Mouse (Mus musculus) urinary bladder, adult 18-20 months (tissue): ENCODE measurements around the gene Tanc1.

ENCODE experiments used
- DNase-seq, 2 experiments: peaks; one replicate each; pipeline ENCODE4 v3.0.0; 2022; ENCODE audit warnings: low spot score in 2 of 2, mixed read lengths in 2 of 2

Gene Tanc1

DNA sequence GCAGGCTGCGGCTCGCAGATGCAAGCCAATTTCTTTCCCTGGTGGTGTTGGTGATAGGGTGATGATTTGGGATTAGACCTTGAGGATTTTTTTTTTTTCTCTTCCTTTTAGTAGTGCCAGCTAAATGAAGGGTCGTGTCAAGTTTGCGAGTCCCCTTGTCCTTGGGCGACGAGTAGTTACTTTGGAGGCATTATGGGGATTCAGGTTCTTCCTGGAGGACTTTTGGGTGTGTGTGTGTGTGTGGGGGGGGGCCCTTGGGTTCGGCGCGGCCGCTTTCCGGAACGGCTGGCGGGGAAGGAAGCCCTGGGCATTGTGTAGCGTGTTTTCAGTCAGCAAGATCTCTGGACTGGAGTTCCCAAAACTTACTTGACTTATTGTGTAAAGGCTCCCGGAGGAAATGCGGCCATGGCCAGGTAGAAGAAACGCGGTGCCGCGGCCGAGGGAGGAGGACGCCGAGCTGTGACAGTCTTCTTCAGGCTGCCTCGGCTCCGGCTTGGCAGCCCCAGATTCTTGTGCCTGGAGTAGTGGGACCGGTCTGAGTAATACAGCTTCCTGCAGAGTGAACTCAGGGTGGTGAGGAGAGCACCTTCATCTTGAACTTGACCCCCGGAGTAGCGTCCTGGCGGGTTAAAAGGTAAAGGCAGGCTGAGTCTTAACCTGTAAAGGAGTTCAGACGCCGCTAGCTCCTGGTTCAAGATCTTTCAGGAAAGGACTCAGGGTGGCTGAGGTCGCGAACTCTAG, 1.1 kb downstream of the Tanc1 start:
- peak in 1 of 2 experiments; percentile 69 for DNase-seq

DNA sequence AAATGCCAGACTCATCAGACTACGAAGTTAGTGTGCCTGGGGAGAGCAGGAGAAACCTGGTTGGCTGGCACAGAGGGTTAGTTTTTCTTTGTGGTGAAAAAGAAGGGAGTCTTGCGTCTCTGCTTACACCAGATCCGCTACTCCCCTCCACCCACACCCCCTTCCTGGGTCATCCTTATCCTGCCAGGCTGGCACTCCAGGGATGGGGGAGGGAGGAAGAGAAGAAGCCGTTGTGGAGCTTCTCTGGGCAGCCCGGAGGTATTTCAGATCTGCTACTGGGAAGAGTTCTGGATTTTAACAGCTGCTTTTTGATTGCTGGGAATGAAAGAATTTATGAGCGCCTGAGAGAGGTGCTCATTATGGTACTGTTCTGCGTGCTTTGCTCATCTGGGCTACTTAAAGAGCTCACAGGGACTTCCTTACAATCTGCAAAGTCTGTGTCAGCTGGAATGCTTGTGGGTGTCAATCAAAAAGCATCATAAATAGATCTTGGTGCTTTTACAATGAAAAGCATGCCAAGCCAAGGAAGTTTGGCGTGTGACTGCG, 1.7 kb downstream of the Tanc1 start:
- peak in 1 of 2 experiments; percentile 18 for DNase-seq

DNA sequence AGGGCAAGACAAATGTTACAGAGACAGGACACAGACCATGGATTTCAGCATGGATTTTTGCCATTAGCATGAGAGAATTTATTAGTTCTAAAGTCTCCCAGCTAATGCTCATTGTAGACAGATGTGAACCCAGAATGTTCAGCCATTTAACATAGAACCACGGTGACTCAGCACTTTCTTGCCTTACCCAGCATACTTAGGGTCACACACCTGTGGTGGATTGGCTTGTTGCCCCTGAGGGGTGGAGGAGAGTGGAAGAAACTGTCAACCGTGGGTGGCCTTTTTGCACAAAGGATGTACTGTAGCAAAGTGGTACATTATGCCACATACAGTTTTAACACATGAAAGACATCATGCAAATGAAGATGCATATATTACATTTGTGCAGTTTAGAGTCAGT, 5.0 kb downstream of the Tanc1 start:
- DNase-seq: no peak

DNA sequence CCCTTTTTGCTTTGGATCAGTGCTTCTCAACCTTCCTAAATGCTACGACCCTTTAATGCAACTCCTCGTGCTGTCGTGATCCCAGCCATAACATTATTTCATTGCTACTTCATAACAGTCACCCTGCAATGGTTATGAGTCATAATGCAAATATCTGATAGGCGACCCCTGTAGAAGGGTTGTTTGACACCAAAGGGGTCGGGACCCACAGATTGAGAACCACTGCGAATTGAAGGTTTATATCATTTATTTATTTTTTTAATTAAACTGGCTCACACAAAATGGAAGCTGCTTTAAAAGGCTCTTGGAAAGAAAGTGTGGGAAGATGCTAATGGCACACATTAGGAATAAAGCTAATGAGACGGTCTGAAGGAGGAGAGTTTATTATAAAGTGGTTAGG, 7.2 kb downstream of the Tanc1 start:
- DNase-seq: no peak

DNA sequence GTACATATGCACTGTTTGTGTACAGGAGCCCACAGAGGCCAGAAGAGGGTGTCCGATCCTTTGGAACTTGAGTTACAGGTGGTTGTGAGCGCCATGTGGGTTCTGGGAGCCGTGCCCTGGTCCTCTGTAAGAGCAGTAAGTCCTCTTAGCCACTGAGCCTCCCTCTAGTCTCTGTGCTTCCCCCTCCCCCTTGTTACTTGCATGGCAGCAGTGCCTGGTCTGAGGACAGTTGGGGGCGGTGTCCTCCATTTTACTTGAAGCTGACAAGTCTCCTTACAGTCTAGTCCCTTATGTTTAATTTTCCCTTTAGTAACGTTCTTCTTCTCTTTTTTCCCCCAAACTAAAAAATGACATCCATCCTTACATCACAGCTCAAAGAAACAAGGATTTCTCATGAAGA, 8.8 kb downstream of the Tanc1 start:
- DNase-seq: no peak

DNA sequence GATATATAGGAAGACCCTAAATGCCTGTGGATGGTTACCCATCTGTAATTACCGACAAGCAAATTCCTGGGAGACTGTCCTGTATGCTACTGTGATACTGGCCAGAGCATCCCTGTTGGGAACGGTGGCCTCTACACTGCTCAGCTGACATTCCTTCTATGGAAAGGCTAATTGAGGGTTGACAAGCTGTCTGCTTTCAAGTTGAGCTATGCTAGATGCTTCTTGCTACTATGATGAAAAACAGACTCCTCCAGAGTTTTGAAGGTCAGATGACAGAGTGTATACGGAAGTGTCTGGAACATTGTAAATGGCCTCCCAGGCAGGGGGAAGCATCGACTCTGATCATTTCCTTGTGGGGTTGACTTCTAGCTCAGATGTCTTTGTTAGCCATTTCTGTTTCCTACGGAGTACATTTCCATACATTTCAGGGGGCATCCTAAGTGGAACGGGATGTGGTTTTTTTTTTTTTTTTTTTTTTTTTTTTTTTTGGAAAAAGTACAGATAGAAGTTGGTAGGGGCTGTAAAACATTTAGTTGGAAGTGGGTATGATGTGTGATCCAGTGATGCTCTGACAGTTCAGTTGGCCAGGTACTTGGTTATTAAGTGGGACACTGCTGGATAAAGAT, 10.8 kb downstream of the Tanc1 start:
- DNase-seq: no peak

DNA sequence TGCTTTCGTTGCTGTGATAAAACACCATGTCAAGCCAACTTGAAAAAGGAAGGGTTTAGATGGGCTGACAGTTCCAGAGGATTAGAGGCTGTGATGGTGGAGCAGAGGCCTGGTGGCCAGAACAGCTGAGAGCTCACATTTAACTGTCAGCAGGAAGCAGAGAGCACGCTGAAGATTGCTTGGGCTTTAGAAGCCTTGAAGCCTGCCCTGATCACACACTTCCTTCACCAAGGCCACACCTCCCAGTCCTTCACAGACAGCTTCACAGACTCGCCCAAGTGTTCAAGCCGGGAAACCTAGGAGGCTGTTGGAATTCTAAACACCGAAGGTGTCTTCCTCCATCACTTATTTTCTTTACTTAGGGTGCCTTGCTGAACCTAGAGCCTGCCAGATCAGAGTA, 12.0 kb downstream of the Tanc1 start:
- no peak for DNase-seq

DNA sequence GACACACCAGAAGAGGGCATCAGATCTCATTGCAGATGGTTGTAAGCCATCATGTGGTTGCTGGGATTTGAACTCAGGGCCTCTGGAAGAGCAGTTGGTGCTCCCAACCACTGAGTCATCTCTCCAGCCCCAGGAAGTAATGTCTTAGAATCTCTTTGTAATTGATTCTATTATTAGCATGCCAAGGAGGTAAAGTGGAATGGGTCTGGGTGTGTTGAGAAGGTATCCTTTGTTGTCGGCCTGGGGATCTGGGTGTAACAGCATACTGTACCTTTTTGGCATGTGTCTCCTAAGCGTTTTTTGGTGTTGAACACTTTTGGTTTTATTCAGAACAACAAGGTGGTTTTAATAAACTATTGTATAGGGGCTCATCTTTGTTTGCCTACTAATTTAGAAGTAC, 13.6 kb downstream of the Tanc1 start:
- no peak for DNase-seq

DNA sequence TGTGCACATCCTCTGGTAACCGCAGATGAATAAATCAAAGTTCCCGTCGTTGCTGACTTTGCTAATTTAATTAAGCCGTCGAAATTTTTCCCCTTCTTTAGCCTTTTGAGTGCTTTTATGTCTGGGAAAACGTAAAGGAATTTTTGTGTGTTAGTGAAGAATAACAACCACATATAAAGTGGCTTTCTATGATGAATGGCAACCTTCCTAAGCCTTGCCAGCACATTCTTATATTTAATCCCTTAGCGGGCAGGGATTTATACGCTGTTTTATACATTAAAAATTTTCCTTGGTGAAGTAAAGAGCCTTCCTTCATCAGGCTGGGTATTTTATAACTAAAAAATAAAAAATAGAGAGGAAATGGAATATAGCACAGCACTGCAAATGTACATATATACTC, 14.1 kb downstream of the Tanc1 start:
- DNase-seq: no peak

DNA sequence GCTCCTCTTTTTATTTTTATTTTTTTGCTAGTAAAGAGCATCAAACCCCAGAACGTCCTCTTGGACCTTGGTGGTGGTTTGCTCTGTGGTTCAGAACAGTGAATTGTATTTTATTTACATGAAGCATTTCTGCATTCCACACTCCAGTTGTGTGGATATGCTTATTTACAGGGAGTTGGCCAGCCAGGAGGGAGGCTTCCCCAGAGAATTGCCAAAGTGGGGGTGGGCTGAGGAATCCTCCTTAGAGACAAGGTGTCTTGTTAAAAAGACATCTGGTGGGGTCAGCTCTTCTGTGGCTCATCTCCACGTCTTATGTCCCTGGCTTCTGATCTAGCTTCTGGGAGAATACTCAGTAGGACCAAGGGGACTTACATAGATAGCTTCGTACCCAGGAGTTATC, 14.6 kb downstream of the Tanc1 start:
- no peak for DNase-seq

DNA sequence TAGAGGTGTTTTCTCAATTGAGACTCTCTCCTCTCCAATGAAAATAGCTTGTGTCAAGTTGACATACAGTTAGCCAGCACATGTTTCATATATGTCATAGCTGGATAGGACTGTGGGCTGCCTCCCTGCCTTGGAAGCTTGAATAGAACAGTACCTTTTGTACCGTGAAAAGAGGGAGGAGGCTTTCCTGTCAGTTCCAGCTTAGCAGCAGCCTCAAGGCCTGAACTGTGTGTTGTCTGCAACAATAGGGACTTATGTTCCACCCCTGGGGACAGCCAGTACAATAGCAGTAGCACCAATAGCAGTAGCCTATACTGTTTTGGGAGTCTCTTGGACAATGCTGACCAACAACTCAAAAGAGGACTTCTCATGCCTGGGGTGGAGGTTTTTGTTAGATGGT, 15.7 kb downstream of the Tanc1 start:
- no peak for DNase-seq

DNA sequence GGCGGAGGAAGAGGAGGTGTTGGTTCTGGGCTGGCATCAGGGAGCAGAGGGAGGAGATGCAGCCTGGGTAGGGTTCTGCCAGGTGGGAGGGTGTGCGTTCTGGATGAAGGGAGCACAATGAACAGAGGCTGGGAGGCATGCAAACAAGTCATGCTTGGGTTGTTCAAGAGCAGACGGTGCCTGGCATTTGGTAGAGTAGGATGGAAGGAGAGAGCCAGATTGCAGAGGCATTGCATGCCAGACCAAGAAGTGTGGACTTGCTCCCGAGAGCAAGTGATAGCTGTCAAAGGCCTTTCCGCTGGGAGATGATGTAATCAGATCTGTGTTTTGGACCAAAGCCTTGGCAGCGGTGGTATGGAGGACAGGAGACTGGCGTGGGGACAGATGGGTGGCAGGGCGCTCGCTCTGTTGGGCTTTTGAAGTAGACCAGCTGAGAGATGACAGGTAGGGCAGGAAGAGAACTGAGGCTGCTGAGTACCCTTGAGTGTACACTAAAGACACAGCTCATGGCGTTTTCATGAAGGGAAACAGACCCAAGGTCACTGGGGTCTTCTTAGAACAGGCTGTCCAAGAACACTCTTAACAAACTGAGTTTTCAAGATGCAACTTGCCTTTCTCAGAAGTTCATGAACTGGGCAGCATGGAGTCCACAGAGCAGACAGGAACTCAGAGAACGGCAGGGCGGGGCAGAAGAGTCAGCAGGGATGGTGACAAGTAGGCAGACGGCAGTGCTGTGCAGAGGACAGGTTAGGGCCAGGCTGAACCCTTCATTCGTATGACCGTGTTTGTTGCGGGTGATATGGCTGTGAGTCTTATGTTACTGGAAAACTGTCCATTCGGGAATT, 16.4 kb downstream of the Tanc1 start:
- no peak for DNase-seq

DNA sequence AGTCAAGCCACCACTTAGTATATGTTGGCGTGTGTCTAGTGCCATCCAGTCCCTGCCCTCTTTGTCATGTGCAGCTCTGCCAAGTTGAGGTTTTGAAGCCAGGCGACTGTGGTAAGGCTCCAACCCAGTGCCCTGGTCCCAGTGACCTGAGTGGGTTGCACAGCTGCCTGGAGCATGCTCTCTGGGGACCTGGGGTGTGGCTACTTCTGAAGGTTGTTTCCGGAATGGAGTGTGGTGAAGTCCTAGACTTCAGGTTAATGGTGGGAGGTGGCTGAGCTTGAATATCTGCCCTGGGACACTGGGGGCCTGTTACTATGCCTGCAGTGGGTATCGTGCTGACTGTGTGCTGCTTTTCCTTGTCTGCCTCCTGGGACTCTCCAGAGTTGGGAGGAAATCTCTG, 18.0 kb downstream of the Tanc1 start:
- DNase-seq: no peak

DNA sequence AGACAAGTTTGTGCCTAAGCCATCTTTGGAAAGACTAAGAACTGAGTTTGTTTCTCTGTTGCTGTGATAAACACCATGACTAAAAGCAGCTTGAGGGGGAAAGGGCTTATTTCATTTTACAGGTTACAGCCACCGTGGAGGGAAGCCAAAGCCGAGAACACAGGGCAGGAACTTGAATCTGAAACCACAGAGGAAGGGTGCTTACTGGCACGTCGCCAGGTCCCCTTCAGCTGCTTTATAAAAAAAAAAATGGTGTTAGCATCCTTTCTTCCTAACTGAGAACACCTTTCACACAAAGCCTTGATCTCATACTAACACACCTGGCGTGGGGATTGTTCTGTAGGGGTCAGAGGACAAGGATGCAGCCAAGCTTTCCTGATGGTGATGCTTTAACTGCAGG, 19.6 kb downstream of the Tanc1 start:
- DNase-seq: no peak

DNA sequence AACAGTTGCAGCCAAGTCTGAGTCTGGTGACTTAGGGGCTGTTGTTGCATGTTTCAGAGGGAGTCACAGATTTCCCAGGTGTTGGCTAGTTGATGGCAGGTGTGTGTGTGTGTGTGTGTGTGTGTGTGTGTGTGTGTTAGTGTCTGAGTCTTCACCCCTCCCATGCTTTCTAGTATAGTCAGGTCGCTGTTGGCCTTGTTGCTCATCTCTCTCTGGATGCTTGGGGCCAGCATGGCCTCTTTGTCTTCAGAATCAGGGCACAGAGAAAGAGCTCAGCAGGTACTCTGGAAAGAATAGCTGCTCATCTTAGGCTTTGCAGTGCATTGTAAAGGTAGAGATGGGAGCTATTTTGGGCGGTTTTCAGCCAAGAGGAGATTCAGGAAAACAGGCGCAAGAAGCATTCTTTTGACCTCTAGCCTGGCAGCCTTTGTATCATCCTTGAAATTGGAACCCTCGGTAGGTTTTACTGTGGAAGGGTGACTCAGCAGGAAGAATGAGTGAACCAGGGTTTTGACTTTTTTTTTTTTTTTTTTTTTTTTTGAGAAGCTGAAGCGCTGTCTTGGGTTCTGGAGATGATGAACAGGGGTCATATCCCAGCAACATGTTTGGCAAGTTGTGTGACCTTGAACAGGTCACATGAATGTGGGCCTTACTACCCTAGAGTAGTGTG, 22.1 kb downstream of the Tanc1 start:
- no peak for DNase-seq

DNA sequence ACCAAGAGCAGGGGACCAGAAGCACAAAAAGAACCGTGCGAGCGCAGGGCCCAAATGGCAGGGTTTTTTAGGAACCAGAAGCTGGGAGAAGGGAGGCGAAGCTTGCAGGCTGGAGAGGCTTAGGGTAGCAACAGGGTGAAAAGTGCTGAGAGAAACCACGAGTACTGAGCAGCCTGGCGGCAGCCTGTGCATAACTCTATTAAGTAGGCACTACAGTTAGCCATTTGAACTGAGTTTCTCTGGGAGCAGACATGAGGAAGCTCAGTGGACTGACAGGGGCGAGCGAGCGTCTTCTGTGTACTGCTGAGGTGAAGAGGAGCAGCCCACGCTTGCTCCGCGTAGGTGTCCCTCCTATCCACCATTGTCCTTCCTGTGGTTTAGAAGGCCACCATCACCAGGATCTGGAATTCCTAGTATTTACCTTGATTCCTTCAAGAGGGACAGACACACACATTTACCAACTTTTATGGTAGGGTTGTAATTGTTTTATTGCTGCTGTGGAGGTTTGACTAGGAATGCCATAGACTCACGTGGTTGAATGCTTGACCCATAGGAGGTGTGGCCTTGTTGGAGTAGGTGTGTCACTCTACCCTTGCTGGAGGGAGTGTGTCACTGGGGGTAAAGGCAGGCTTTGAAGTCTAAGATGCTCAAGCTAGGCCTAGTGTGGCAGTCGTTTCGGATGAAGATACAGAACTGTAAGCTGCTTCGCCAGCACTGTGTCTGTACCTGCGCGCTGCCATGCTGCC, 25.4 kb downstream of the Tanc1 start:
- DNase-seq: no peak

DNA sequence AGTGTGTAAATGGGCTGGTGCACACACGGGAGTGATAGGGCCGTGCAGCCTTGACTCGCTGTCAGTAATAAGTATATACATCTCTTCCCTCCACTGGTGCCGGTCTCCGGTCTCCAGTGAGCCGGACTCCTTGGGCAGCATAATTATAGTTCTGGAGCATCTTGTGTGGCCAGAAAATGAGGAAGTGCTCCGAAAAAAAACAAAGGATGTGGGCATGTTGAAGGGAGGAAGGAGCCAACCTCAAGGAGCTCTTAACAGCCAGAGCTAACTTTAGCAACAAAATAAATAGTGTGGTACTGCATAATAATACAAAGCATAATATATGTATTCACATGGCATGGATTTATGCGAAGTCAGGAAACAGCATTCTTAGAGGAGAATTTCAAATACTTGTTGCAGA, 30.9 kb downstream of the Tanc1 start:
- DNase-seq: no peak

DNA sequence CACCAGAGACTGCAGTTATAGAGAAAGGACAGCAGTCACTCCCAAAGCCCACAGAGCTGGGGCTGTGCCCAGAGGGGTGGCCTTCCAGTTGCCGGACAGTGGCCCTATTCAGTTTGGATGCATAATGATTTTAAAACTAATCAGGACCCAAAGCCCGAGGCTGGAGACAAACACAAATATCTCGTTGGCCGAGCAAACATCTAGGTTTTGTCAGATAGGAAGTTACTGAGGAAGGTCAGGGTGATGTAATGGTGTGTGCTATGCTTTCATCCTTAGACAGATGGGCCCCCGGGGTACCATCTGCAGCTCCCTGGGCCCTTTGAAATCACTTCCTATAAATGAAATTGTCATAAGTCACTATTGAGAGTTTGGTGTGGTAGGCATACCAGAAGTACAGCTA, 33.0 kb downstream of the Tanc1 start:
- no peak for DNase-seq

DNA sequence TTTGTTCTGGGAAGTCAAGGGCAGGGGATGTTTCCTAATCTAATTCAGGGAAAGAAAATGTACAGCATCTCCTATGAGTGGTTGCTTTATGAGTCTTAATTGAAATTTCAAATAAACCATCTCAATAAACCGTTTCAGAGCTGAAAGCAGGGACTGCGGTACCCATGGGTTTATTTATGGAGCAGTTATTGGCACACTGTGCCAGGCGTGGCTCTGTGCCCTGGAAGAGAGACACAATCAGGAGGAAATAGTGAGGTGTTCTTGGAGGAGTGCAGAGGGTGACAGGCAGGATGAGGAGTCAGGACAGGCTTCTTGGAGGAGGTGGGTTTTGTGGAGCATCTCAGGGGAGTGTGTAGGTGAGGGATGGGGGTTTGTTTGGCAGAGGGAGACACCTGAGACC, 33.7 kb downstream of the Tanc1 start:
- no peak for DNase-seq

DNA sequence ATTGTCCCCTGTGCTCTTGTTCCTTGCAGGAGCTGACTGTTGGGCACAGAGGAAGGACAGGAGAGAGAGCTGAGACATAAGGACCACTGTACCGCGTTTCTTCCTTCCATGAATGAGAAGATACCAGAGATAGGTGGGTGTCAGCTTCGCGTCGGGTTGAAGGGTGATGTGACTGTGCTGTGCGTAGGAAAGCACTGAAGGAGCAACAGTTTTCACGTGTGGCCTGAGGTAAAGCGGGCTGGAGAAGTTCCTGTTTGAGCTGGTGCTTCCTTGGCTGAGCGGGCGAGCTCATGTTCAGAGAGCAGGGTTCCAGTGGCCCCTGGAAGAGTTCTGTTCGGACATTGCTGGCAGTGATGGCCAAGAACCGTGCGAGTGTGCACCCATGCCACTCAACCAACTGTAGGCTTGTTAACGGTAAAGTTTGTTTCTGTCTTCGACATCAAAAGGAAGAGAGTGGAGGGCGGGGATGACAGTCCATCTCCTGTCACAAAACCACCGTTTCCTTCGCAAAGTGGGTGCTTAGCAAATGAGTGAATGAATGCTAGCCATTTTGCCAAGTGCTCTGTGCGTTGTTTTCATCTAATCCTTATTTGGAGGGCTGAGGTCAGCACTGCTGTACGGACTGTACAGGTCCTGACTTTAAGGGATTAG, 35.0 kb downstream of the Tanc1 start:
- DNase-seq: no peak

DNA sequence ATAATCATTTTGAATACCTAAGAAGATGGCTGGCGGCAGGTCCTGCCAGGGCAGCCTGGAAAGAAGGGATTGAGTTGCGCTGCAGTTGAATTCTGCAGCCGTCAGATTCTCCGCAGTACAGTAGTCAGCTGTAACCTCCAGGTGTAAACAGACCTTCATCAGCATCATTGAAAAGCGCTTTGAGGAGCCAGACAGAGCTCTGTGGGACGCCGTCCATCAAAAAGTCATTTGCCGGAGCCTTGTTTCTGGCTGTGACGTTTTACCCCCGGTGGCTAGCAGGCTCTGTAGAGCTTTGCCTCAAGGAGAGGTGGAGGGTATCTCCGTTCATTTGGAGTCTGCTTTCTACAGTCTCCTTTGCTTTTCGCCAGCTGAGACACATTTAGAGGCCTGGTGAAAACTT, 36.6 kb downstream of the Tanc1 start:
- DNase-seq: no peak
